Mouse (Mus musculus): ENCODE measurements around the gene Hist1h2bh.
A peak's percentile ranks its signal among the peaks of the same experiment; 100 is the strongest.
"Not testable (repeated sequence)": the region's sequence is repeated elsewhere in the genome, so short reads cannot be mapped to it uniquely, and the experiment has no call there.

The Hist1h2bh gene

GRCm38 (mm10) chr13:23542999-23543607 lies at the start of gene Hist1h2bh:
Hist1h2bh (minus strand) TSS chr13:23543392.
- peak; percentile 82 to 86 for DNase-seq (ENCODE audit: low spot score in 2 of 2)

DNA sequence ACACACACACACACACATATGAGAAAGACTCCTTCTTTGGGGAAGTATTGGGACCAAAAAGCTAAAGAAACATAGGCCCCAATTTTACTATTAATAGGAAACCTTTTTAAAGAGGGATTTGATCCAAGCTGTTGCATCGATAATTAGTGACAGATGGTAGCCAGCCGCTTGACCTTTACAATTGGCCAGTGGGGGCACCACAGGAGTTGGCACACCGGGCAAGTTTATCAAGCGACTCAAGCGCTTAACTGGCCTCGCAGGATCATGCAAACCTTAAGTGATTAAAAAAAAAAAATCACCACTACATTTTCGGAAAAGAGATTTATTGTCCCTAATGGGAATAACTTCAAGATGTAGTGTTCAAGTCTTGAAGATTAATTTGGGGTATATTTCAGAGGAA lies 49.4 kb upstream of the Hist1h2bh start:
- no peak for DNase-seq (ENCODE audit: low spot score in 2 of 2)

DNA sequence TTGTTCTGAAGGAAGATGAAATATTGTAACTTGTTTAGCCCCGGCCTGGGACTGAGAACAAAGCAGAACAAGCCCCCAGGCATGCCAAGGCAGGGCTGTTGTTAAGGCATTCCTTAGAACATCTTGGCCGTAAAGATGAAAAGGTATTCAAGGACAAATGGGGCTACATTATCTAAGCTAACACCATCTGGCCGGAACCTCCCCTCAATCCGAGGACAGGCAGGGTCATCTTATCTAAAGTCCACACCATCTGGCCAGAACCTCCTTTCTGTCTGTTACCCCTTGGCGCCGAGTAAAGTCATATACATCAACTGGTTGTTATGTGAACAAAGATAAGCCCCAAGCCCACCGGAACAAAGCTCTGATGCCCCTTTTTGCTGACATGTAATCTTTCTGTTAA lies 48.7 kb upstream of the Hist1h2bh start:
- DNase-seq (ENCODE audit: low spot score in 2 of 2), result not testable (repeated sequence)

GRCm38 (mm10) chr13:23591206-23591605 lies 48.0 kb upstream of the Hist1h2bh start:
- DNase-seq (ENCODE audit: low spot score in 2 of 2), result no peak

DNA sequence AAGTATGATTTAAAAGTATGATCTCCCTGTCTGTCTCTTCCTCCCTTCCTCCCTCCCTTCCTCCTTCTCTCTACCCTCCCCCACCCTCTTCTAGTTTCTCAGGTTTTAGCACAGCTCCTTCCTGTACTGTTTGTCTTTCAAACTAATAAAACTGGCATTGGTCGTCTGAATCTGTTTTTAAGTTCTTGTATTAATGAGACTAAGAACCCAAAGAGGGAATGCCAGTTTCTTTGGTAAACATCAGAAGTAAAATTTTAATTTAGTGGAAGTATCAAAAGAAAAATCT lies 43.7 kb upstream of the Hist1h2bh start:
- DNase-seq (ENCODE audit: low spot score in 2 of 2), result no peak

- DNase-seq (ENCODE audit: low spot score in 2 of 2), result no peak
Observed at GRCm38 (mm10) chr13:23586099-23586939, 43.1 kb upstream of the Hist1h2bh start.

DNA sequence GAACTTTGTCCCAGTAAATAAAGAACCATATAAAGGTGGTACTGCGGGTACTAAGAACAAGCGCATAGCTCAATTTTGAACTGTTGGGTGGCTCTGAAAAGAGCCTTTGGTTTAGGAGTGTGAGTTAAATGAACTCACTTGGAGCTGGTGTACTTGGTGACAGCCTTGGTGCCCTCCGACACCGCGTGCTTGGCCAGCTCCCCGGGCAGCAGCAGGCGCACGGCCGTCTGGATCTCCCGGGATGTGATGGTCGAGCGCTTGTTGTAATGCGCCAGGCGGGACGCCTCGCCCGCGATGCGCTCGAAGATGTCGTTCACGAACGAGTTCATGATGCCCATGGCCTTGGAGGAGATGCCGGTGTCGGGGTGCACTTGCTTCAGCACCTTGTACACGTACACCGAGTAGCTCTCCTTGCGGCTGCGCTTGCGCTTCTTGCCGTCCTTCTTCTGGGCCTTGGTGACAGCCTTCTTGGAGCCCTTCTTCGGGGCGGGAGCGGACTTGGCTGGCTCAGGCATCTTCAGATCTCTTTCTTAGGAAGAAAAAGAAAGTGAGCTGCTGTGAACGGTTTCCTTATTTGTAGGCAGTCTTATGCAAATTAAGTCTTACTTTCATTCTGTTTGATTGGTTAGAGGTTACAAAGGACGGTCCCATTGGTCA lies 42.4 kb upstream of the Hist1h2bh start:
- peak; percentile 82 to 84 for DNase-seq (ENCODE audit: low spot score in 2 of 2)

DNA sequence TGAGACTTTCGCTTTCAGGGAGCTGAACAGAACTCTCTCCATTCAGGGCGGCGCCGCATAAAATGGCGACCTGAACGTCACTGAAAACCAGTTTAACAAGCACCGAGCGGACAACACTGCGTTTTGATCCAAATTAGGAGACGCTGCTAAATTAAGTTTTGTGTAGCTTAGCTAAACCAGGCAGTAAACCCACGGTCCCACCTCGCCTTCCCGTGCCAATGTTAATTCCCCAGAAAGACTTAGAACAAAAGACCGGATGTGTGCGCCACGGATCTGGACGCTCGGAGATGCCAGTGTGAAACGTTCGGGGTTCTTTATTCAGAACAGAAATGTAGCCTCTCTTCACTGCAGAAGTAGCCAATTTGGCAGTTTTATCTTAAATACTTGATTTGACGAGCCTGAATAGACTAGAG lies 41.8 kb upstream of the Hist1h2bh start:
- peak in 1 of 2 experiments; percentile 72 for DNase-seq (ENCODE audit: low spot score in 2 of 2)

- DNase-seq (ENCODE audit: low spot score in 2 of 2), result no peak
Observed at GRCm38 (mm10) chr13:23584331-23584730, 41.1 kb upstream of the Hist1h2bh start.

GRCm38 (mm10) chr13:23583387-23584068 lies 40.3 kb upstream of the Hist1h2bh start:
- DNase-seq (ENCODE audit: low spot score in 2 of 2), result no peak

DNA sequence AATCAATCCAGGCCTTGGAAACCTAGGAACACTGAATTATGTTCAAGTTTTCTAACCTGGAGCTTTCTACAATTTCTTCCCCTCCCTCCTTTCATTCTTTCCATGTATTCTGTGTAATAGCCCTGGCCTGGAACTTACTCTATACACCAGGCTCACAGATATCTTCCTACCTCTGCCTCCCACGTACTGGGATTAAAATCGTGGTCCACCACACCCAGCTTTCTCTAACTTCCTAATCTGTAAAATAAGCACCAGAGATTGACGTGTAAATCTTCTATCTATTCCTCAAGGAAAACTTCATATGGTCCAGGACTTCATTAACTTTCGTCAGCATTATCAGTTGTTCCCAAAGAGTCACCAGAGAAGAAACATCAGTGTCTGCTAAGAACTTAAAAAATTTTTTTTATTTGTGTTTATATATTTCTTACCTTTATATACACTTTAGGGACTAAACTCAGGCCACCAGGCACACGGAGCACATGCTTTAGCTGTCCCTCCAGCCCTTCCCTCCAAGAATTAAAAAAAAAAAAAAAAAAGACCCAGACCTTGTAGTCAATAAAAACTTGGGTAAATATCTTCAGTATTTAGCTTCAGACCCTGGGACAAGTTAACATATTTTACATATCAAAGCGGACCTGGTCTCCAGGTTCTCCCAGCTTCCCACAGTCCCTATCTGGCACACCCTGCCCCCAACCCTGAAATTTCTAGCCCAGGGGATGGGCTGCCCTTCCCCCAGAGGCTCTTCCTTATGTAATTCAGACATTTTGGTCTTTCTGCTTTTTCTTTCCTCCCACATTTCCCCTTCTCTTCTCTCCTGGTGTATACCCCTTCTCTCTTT lies 39.2 kb upstream of the Hist1h2bh start:
- DNase-seq (ENCODE audit: low spot score in 2 of 2), result no peak

- peak; percentile 96 to 99 for DNase-seq (ENCODE audit: low spot score in 2 of 2)
Observed at GRCm38 (mm10) chr13:23581408-23582218, 38.4 kb upstream of the Hist1h2bh start, which contains the start of gene Hist1h4d. Hist1h4d (plus strand) TSS chr13:23581598.

GRCm38 (mm10) chr13:23577835-23578234 lies 34.6 kb upstream of the Hist1h2bh start:
- no peak for DNase-seq (ENCODE audit: low spot score in 2 of 2)

GRCm38 (mm10) chr13:23576906-23577639 lies 33.9 kb upstream of the Hist1h2bh start:
- no peak for DNase-seq (ENCODE audit: low spot score in 2 of 2)

DNA sequence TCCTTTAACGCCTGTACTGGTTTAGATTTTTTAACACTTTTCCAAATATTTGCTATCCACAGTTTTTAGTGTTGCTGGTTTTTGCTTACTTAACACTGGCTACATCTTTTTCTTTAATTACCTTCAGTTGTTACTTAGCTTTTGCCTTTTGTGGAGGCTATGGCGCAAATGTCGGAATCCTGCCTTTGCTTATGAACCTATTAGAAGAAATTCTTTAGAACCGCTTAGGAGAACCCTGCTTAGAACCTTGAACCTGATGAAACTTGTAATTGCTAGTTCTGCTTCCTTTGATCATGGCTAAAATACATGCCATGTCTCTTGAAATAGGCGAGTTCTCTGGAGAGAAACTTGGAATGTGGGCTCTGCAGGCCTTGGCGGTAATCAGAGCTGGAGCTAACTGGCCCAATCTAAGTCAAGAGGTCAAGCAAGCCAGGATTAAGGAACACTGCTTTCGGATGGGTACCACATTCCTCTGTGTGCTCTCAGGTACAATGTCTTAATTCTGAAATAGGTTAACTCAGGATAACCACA lies 33.2 kb upstream of the Hist1h2bh start:
- DNase-seq (ENCODE audit: low spot score in 2 of 2), result no peak

DNA sequence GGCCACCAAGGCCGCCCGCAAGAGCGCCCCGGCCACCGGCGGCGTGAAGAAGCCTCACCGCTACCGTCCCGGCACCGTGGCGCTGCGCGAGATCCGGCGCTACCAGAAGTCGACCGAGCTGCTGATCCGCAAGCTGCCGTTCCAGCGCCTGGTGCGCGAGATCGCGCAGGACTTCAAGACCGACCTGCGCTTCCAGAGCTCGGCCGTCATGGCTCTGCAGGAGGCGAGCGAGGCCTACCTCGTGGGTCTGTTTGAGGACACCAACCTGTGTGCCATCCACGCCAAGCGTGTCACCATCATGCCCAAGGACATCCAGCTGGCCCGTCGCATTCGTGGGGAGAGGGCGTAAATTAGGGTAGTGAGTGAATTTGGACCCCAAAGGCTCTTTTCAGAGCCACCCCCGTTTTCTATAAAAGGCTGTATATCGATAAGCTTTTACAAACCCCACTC lies 32.7 kb upstream of the Hist1h2bh start:
- DNase-seq (ENCODE audit: low spot score in 2 of 2), result not testable (repeated sequence)

DNA sequence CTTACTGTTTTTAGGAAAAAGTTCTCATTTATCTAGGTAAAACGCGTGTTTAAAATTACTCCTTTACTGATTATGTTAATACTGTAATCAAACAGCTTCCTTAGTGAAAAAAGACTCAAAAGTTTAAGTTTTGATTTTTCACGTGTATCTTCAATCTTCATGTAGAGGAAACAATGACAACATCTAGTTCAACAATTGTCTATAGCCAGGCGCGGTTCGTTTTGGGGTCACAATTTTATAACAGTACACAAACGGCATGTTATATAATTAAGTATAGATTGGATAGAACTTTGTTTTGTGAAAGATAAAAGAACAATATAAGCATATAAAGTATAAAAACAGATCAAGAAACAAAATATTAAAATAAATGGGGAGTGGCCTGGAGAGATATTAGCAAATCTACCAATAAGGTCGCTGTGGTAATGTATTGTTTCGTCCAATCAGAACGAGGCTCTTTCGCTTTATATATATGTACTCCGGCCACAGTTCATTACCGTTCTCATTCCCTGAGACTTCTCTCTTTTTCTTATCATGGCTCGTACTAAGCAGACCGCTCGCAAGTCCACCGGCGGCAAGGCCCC lies 32.2 kb upstream of the Hist1h2bh start, which contains the start of gene Hist1h3d:
Gene Hist1h3d, plus strand, starts transcription at position 493 of the 581 bp plus-strand sequence.
- peak; percentile 69 to 83 for DNase-seq (ENCODE audit: low spot score in 2 of 2)

- not testable (repeated sequence) for DNase-seq (ENCODE audit: low spot score in 2 of 2)
Observed at GRCm38 (mm10) chr13:23574546-23575170, 31.5 kb upstream of the Hist1h2bh start.

Measured in left cerebral cortex, adult 9 months (tissue).